Mouse (Mus musculus) forebrain, embryonic 13.5 days (tissue): ENCODE results near the gene Draxin. TPM values are rescaled to one million over a fixed set of nuclear protein-coding genes. Genes with fewer than 3 reads are reported as not detected.
"Not testable (repeated sequence)": the region's sequence is repeated elsewhere in the genome, so short reads cannot be mapped to it uniquely, and the experiment has no call there.

Experiments
- ATAC-seq: fragments of 200-750 bp; cut with Nextera tagmentation; 2 replicates; pipeline ENCODE4 v1.8.0; 2017
- H3K27ac ChIP-seq: fragments of 300-500 bp; sonication (generic); 2 replicates; pipeline ENCODE4 v1.5.1; 2015; ENCODE audit warnings: inconsistent platforms, mild to moderate bottlenecking, moderate library complexity
- H3K27me3 ChIP-seq: fragments of 300-500 bp; sonication (generic); 2 replicates; pipeline ENCODE4 v1.6.1; 2015; ENCODE audit warnings: mild to moderate bottlenecking, inconsistent platforms
- H3K36me3 ChIP-seq: fragments of 300-500 bp; sonication (generic); 2 replicates; pipeline ENCODE4 v1.6.1; 2015; ENCODE audit warnings: mild to moderate bottlenecking, inconsistent platforms; ENCODE audit not compliant: poor library complexity, severe bottlenecking
- H3K4me1 ChIP-seq: fragments of 300-500 bp; sonication (generic); 2 replicates; pipeline ENCODE4 v1.6.1; 2015; ENCODE audit warnings: inconsistent platforms
- H3K4me2 ChIP-seq: fragments of 300-500 bp; sonication (generic); 2 replicates; pipeline ENCODE4 v1.6.1; 2015; ENCODE audit warnings: inconsistent platforms, mild to moderate bottlenecking, moderate library complexity
- H3K4me3 ChIP-seq: fragments of 300-500 bp; sonication (generic); 2 replicates; pipeline ENCODE4 v1.5.1; 2015; ENCODE audit warnings: mild to moderate bottlenecking, inconsistent platforms
- H3K9ac ChIP-seq: fragments of 300-500 bp; sonication (generic); 2 replicates; pipeline ENCODE4 v1.6.1; 2015; ENCODE audit warnings: mild to moderate bottlenecking, inconsistent platforms
- H3K9me3 ChIP-seq: fragments of 300-500 bp; sonication (generic); replicated peaks from 2 replicates; pipeline ENCODE4 v1.6.1; 2016; ENCODE audit warnings: inconsistent platforms
- WGBS: fragments of 180-500 bp; shearing (Covaris S2); methylation state at CpG from one replicate; pipeline ENCODE4 v1.1.7; 2015; 5-methylcytosine and 5-hydroxymethylcytosine counted together
- microRNA-seq: library from miRNA; unstranded; fragments of <30 nt; microRNA quantifications from one replicate; pipeline ENCODE4, GENCODE M21; 2016
- polyA plus RNA-seq: library from polyadenylated mRNA; unstranded; fragments of >200 nt; fragmentation: Nextera tagmentation; extraction: Ambion mirVana; gene quantifications from 2 replicates; pipeline ENCODE4 v1.2.1, GENCODE M21; 2015

Gene Draxin
- polyA plus RNA-seq, 1 experiment from 2014 or later = 11.7 TPM

GRCm38 (mm10) chr4:148057661-148058209, 72.8 kb downstream of the Draxin start:
- no peak for ATAC-seq
- no peaks in the 10 kb centered on the region for H3K27me3 ChIP-seq

GRCm38 (mm10) chr4:148056801-148057200, 73.7 kb downstream of the Draxin start:
- H3K4me2 ChIP-seq = no peak overlapping the region
- H3K9ac ChIP-seq = no peak overlapping the region
- 95% methylated on average over 4 of the region's 4 CpGs for WGBS
- no peak overlapping the region for H3K4me3 ChIP-seq
- no peak overlapping the region for H3K27ac ChIP-seq
- no peaks in the 10 kb centered on the region for H3K27me3 ChIP-seq
- H3K36me3 ChIP-seq = peaks cover 74% of the 10 kb centered on the region
- H3K4me1 ChIP-seq = no peaks in the 10 kb centered on the region
- no peak for ATAC-seq
- H3K9me3 ChIP-seq = no peaks in the 10 kb centered on the region

More at GRCm38 (mm10) chr4:148057661-148058209, 72.8 kb downstream of the Draxin start:
- H3K27ac ChIP-seq = no peak overlapping the region
- no peak overlapping the region for H3K4me2 ChIP-seq
- H3K36me3 ChIP-seq = peaks cover 65% of the 10 kb centered on the region
- 65% methylated on average over 5 of the region's 5 CpGs for WGBS
- no peaks in the 10 kb centered on the region for H3K9me3 ChIP-seq
- H3K9ac ChIP-seq = no peak overlapping the region
- H3K4me1 ChIP-seq = no peaks in the 10 kb centered on the region
- no peak overlapping the region for H3K4me3 ChIP-seq

- H3K36me3 ChIP-seq = peaks cover 80% of the 10 kb centered on the region
These were observed 74.3 kb downstream of the Draxin start for GRCm38 (mm10) chr4:148056246-148056645.

GRCm38 (mm10) chr4:148054961-148055695, 75.4 kb downstream of the Draxin start:
- H3K9ac ChIP-seq = no peak overlapping the region
- H3K9me3 ChIP-seq = no peaks in the 10 kb centered on the region
- 91% methylated on average over 21 of the region's 21 CpGs for WGBS
- no peak overlapping the region for H3K27ac ChIP-seq
- no peak overlapping the region for H3K4me3 ChIP-seq
- H3K27me3 ChIP-seq = no peaks in the 10 kb centered on the region
- no peaks in the 10 kb centered on the region for H3K4me1 ChIP-seq
- H3K4me2 ChIP-seq = no peak overlapping the region
- peaks cover 91% of the 10 kb centered on the region for H3K36me3 ChIP-seq
- ATAC-seq = no peak

More at GRCm38 (mm10) chr4:148056246-148056645, 74.3 kb downstream of the Draxin start:
- ATAC-seq = no peak
- Histone ChIP-seq H3K9ac (no peak overlapping the region), H3K4me2 (no peak overlapping the region), H3K4me3 (no peak overlapping the region), H3K9me3 (no peaks in the 10 kb centered on the region), H3K27ac (no peak overlapping the region), H3K27me3 (no peaks in the 10 kb centered on the region), H3K4me1 (no peaks in the 10 kb centered on the region)
- WGBS = 89% methylated on average over 7 of the region's 7 CpGs

GRCm38 (mm10) chr4:148053417-148053920, 77.0 kb downstream of the Draxin start:
- Histone ChIP-seq H3K9ac (no peak overlapping the region), H3K4me1 (no peaks in the 10 kb centered on the region), H3K9me3 (no peaks in the 10 kb centered on the region), H3K4me2 (no peak overlapping the region), H3K4me3 (no peak overlapping the region), H3K36me3 (peaks cover 100% of the 10 kb centered on the region), H3K27ac (peak overlapping the region; percentile 51), H3K27me3 (no peaks in the 10 kb centered on the region)
- WGBS = 91% methylated on average over 12 of the region's 12 CpGs
- ATAC-seq = no peak; the same call in 1 of the 2 replicates

GRCm38 (mm10) chr4:148052976-148053375, 77.5 kb downstream of the Draxin start:
- 57% methylated on average over 2 of the region's 2 CpGs for WGBS
- H3K27ac ChIP-seq = no peak overlapping the region
- peaks cover 100% of the 10 kb centered on the region for H3K36me3 ChIP-seq
- H3K9ac ChIP-seq = no peak overlapping the region
- no peaks in the 10 kb centered on the region for H3K4me1 ChIP-seq
- no peak overlapping the region for H3K4me3 ChIP-seq
- H3K4me2 ChIP-seq = no peak overlapping the region
- no peaks in the 10 kb centered on the region for H3K9me3 ChIP-seq
- no peaks in the 10 kb centered on the region for H3K27me3 ChIP-seq
- ATAC-seq = no peak

- Histone ChIP-seq H3K4me2 (no peak overlapping the region), H3K9me3 (no peaks in the 10 kb centered on the region), H3K27ac (no peak overlapping the region), H3K4me3 (no peak overlapping the region), H3K9ac (no peak overlapping the region), H3K27me3 (no peaks in the 10 kb centered on the region), H3K4me1 (no peaks in the 10 kb centered on the region), H3K36me3 (peaks cover 94% of the 10 kb centered on the region)
- WGBS = 87% methylated on average over 11 of the region's 11 CpGs
- no peak for ATAC-seq
These were observed 78.6 kb downstream of the Draxin start for GRCm38 (mm10) chr4:148051886-148052285.

GRCm38 (mm10) chr4:148051046-148051776, 79.3 kb downstream of the Draxin start:
- Histone ChIP-seq H3K4me2 (no peak overlapping the region), H3K9ac (no peak overlapping the region), H3K4me3 (no peak overlapping the region), H3K27ac (no peak overlapping the region), H3K4me1 (no peaks in the 10 kb centered on the region), H3K27me3 (no peaks in the 10 kb centered on the region), H3K9me3 (no peaks in the 10 kb centered on the region), H3K36me3 (peaks cover 87% of the 10 kb centered on the region)
- no peak for ATAC-seq
- 96% methylated on average over 13 of the region's 13 CpGs for WGBS

GRCm38 (mm10) chr4:148050396-148050914, 80.0 kb downstream of the Draxin start:
- not testable (repeated sequence) for H3K9me3 ChIP-seq, H3K4me2 ChIP-seq, H3K9ac ChIP-seq, H3K27ac ChIP-seq, H3K4me1 ChIP-seq, H3K27me3 ChIP-seq, ATAC-seq, H3K4me3 ChIP-seq
- 95% methylated on average over 3 of the region's 3 CpGs for WGBS
- peaks cover 83% of the 10 kb centered on the region for H3K36me3 ChIP-seq

Small RNA genes within 50 kb of the gene (microRNA-seq; reads per million reads assigned to microRNA genes)
- gene Mir7022 = not detected

Other genes starting within 250 kb of the Draxin start
- gene Mfn2, start 226.0 kb downstream of the Draxin start, polyA plus RNA-seq = 52.4 and 61.8 TPM in 2 replicates
- 14.0 and 15.0 TPM in 2 replicates for gene Plod1, start 193.9 kb downstream of the Draxin start, polyA plus RNA-seq
- gene 2510039O18Rik, start 189.8 kb downstream of the Draxin start, polyA plus RNA-seq = 9.0 and 10.2 TPM in 2 replicates
- gene Nppb, start 144.9 kb downstream of the Draxin start, polyA plus RNA-seq = not detected in 2 replicates
- 0.79 and 2.4 TPM in 2 replicates for gene Nppa, start 130.0 kb downstream of the Draxin start, polyA plus RNA-seq
- gene Clcn6, start 91.9 kb downstream of the Draxin start, polyA plus RNA-seq = 21.6 and 24.8 TPM in 2 replicates
- gene Mthfr, start 91.6 kb downstream of the Draxin start, polyA plus RNA-seq = 15.9 and 18.2 TPM in 2 replicates
- gene Agtrap, start 42.7 kb downstream of the Draxin start, polyA plus RNA-seq = 6.9 and 8.3 TPM in 2 replicates
- 96.6 and 107 TPM in 2 replicates for gene Mad2l2, start 314 bp downstream of the Draxin start, polyA plus RNA-seq
- gene Fbxo6, start 21.4 kb upstream of the Draxin start, polyA plus RNA-seq = 14.2 and 16.7 TPM in 2 replicates
- 62.4 and 71.9 TPM in 2 replicates for gene Fbxo44, start 29.8 kb upstream of the Draxin start, polyA plus RNA-seq
- 1.0 TPM in 2 replicates for gene Fbxo2, start 29.9 kb upstream of the Draxin start, polyA plus RNA-seq
- gene Disp3, start 157.3 kb upstream of the Draxin start, polyA plus RNA-seq = 6.3 and 6.5 TPM in 2 replicates